Comparison of ENCODE assay signal across 21 mouse cellular contexts in the genomic region with DNA sequence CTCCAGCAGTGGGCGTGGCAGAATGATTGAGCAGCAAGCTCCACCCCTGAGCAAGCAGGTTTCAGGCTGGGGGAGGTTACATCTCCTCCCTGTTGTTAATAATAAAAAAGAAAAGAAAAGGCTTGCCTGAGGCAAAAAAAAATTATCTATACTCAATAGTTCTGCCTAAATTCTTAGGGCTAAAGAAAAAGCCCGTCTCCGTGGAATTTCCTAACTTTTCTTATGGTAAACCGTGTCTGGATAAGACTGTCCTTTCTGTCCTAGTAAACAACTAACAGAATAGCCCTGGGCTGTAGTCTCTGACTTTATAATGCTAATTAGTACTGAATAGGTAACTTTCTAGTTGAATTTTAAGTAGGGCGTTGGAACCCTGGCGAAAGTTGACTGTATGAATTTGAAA. TPM values are rescaled to one million over a fixed set of nuclear protein-coding genes. Genes with fewer than 3 reads are reported as not detected.
"Had no signal": no experiment of that assay in that cellular context is flagged by ENCODE, and none has a peak within 500 bp of the region (broad histone marks: within the 10 kb centered on the region; RNA-seq: fewer than 3 reads in every experiment).

No protein-coding gene starts in this region.

RNA-seq across cellular contexts. Expression of a gene that starts 20.0 kb away (rescaled TPM):
- polyA plus RNA-seq: heart, adult 2 months; heart, embryonic 11.5 days; heart, embryonic 13.5 days; heart, embryonic 15.5 days; heart, postnatal 0 days; hindbrain, embryonic 11.5 days; hindbrain, embryonic 13.5 days; hindbrain, embryonic 15.5 days; intestine, embryonic 14.5 days; intestine, embryonic 16.5 days; kidney, embryonic 14.5 days; kidney, embryonic 16.5 days; large intestine, adult 2 months; limb, embryonic 11.5 days; limb, embryonic 13.5 days; limb, embryonic 15.5 days; liver, adult 2 months; liver, embryonic 12.5 days; liver, embryonic 14.5 days; liver, embryonic 16.5 days had no signal

RNA-seq across cellular contexts. Expression of a gene that starts 50.8 kb away (rescaled TPM):
- polyA plus RNA-seq: gonadal fat pad, adult 2 months; heart, adult 2 months; heart, embryonic 11.5 days; heart, embryonic 13.5 days; heart, embryonic 15.5 days; heart, postnatal 0 days; intestine, embryonic 14.5 days; intestine, embryonic 16.5 days; kidney, embryonic 14.5 days; kidney, embryonic 16.5 days; large intestine, adult 2 months; limb, embryonic 11.5 days; limb, embryonic 13.5 days; liver, adult 2 months; liver, embryonic 12.5 days; liver, embryonic 14.5 days; liver, embryonic 16.5 days had no signal
